Mouse (Mus musculus) ovary, adult 10 weeks (tissue): ENCODE measurements around the gene Gm21454. TPM values are rescaled to one million over a fixed set of nuclear protein-coding genes. Genes with fewer than 3 reads are reported as not detected.

ENCODE experiments used
- polyA plus RNA-seq: library from polyadenylated mRNA; stranded (reverse); fragments of 350-450 nt; fragmentation: Illumina TruSeq; extraction: RNeasy Lipid Tissue Mini Kit (QIAGEN cat#74804); gene quantifications from one replicate; pipeline ENCODE4 v1.2.3, GENCODE M21; 2014

The Gm21454 gene
- polyA plus RNA-seq, result not detected

DNA sequence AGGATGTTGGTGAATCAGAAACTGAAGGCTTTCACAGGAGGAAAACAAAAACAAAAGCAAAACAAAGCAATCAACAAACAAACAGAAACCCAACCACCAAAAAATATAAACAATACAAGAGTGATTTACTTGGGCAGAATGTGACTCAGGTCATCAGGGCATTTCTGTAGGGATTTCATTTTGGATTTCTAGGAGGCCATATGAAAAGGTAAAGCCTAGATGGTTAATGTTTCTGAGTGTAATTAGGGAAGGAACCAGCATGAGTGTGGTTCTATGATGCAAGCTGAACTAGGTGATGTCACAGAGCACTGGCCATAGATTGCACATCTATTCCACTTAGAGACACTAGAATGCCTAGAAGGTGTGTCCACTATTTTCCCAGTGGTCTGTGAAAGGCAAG is at the start of gene Gm21454, which contains the start of gene Gm21440:
TSS of gene Gm21454 (plus strand) at position 352 of the 400 bp plus-strand sequence.
TSS of gene Gm21440 (plus strand) at position 301 of the 400 bp plus-strand sequence.

GRCm38 (mm10) chrY:13223828-13224227 is 28.4 kb upstream of the Gm21454 start, which contains the start of gene Gm21828:
Gm21828 (minus strand) TSS chrY:13223928.

DNA sequence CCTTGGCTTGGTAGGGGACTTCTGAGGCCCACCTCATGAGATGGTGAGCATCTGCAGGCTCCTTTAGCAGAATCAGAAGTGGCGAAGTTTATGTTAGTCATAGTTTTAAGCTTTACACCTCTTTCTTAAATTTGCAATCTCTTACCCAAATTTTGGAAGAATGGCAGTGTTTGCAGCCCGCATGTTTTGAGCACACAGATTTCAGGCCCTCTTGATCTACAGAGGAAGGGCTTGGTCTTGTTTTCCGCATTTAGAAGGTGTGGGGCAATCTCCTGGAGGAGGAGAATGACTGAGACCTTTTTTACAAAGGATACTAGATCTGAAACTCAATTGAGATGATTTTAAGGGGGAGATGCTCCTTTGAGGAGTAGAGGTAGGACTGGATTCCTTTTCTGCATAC is 96.7 kb downstream of the Gm21454 start, which contains the start of gene Gm21725:
TSS of gene Gm21725 (minus strand) at position 101 of the 400 bp plus-strand sequence.

Other genes with a start within 250 kb of the Gm21454 start
- gene Gm20807, start 209.6 kb upstream of the Gm21454 start, polyA plus RNA-seq, result not detected
- not detected for gene Gm21891, start 119.0 kb upstream of the Gm21454 start, polyA plus RNA-seq
- gene Gm21425, start 90.5 kb upstream of the Gm21454 start, polyA plus RNA-seq, result not detected
- not detected for gene Gm21828, start 28.5 kb upstream of the Gm21454 start, polyA plus RNA-seq
- gene Gm21440, start 51 bp upstream of the Gm21454 start, polyA plus RNA-seq, result not detected
- gene Gm21725, start 96.6 kb downstream of the Gm21454 start, polyA plus RNA-seq, result not detected
- gene Gm21866, start 213.1 kb downstream of the Gm21454 start, polyA plus RNA-seq, result not detected
- gene Gm20773, start 241.6 kb downstream of the Gm21454 start, polyA plus RNA-seq, result not detected